In genomic region chr10:21488374-21488930, GRCm38 (mm10) we compare ENCODE assay signal across 13 mouse cellular contexts.
"Had no signal": no experiment of that assay in that cellular context is flagged by ENCODE, and none has a peak within 500 bp of the region (broad histone marks: within the 10 kb centered on the region; RNA-seq: fewer than 3 reads in every experiment).

No protein-coding gene starts in this region.

- H3K9ac ChIP-seq: limb, embryonic 15.5 days; liver, embryonic 13.5 days; neural tube, embryonic 15.5 days had no signal

- H3K27me3 ChIP-seq: limb, embryonic 15.5 days; liver, embryonic 13.5 days; neural tube, embryonic 15.5 days had no signal

- H3K27ac ChIP-seq: hindbrain, postnatal 0 days; limb, embryonic 15.5 days; liver, embryonic 13.5 days; midbrain, embryonic 10.5 days; neural tube, embryonic 15.5 days had no signal

- H3K4me1 ChIP-seq: limb, embryonic 15.5 days; liver, embryonic 13.5 days; neural tube, embryonic 15.5 days had no signal

- H3K4me3 ChIP-seq: limb, embryonic 15.5 days; liver, embryonic 13.5 days; midbrain, embryonic 10.5 days; myocyte; neural tube, embryonic 15.5 days had no signal

- ATAC-seq: hindbrain, postnatal 0 days had no signal

- H3K36me3 ChIP-seq: limb, embryonic 15.5 days; liver, embryonic 13.5 days; midbrain, embryonic 10.5 days; neural tube, embryonic 15.5 days had no signal

- H3K4me2 ChIP-seq: limb, embryonic 15.5 days; liver, embryonic 13.5 days; neural tube, embryonic 15.5 days had no signal

- H3K9me3 ChIP-seq: limb, embryonic 15.5 days; liver, embryonic 13.5 days; midbrain, embryonic 10.5 days; neural tube, embryonic 15.5 days had no signal

- DNase-seq: kidney, adult 8-10 months; kidney, postnatal 25 days; layer of hippocampus, adult 9-11 months; layer of hippocampus, postnatal 36 days; liver, embryonic 13.5 days; midbrain, embryonic 14.5 days; right cerebral cortex, adult 18-20 months; right cerebral cortex, postnatal 25 days had no signal
